Mouse (Mus musculus): Measurements from ENCODE around the gene 1810062G17Rik.

GRCm38 (mm10) chr3:36460717-36461116 lies 15.0 kb upstream of the 1810062G17Rik start:
- TF ChIP-seq CTCF (IDR thresholded peaks at IDR 0.05 in 2 of 3, conservative IDR thresholded peaks at IDR 0.05 in 1 of 3; ENCODE audit: control insufficient read depth in 1 of 3, insufficient read depth in 1 of 3, low read depth in 2 of 3, low read length in 3 of 3, poor library complexity in 1 of 3, severe bottlenecking in 1 of 3) (no peak), GABPA (IDR thresholded peaks at IDR 0.05; ENCODE audit: low read depth, low read length) (no peak)

Data from MEL (cell line).